Mouse (Mus musculus) urinary bladder, adult 18-20 months (tissue): ENCODE data around the gene Tmem223.
"Not testable (repeated sequence)": the region's sequence is repeated elsewhere in the genome, so short reads cannot be mapped to it uniquely, and the experiment has no call there.

Source experiments
- DNase-seq, 2 experiments: peaks; one replicate each; pipeline ENCODE4 v3.0.0; 2022; ENCODE audit warnings: low spot score in 2 of 2, mixed read lengths in 2 of 2

Tmem223 gene

GRCm38 (mm10) chr19:8770567-8771270 lies at the start of gene Tmem223:
Tmem223 (plus strand) TSS chr19:8770996.
- DNase-seq, result peak; percentile 67 to 71

- DNase-seq, result no peak
These were observed 49.4 kb upstream of the Tmem223 start for GRCm38 (mm10) chr19:8721378-8721777.

- DNase-seq, result no peak
These were observed 48.8 kb upstream of the Tmem223 start for GRCm38 (mm10) chr19:8722021-8722420.

GRCm38 (mm10) chr19:8722559-8722906 lies 48.3 kb upstream of the Tmem223 start:
- no peak for DNase-seq

GRCm38 (mm10) chr19:8722907-8723573 lies 47.8 kb upstream of the Tmem223 start, which contains the start of gene Slc3a2:
Slc3a2 (minus strand) TSS chr19:8723369.
- peak; percentile 91 to 95 for DNase-seq

GRCm38 (mm10) chr19:8723574-8724346 lies 47.0 kb upstream of the Tmem223 start:
- DNase-seq, result no peak

- no peak for DNase-seq
These were observed 46.4 kb upstream of the Tmem223 start for GRCm38 (mm10) chr19:8724392-8724791.

GRCm38 (mm10) chr19:8725081-8725613 lies 45.6 kb upstream of the Tmem223 start:
- no peak for DNase-seq

GRCm38 (mm10) chr19:8726609-8727390 lies 44.0 kb upstream of the Tmem223 start:
- DNase-seq, result no peak

- DNase-seq, result no peak
These were observed 43.2 kb upstream of the Tmem223 start for GRCm38 (mm10) chr19:8727495-8728114.

- DNase-seq, result not testable (repeated sequence)
These were observed 42.3 kb upstream of the Tmem223 start for GRCm38 (mm10) chr19:8728335-8729099.

GRCm38 (mm10) chr19:8734334-8734733 lies 36.5 kb upstream of the Tmem223 start:
- DNase-seq, result no peak

- DNase-seq, result peak; percentile 81 to 90
These were observed 35.2 kb upstream of the Tmem223 start, which contains the start of gene Wdr74 for GRCm38 (mm10) chr19:8735389-8736159. Wdr74 (plus strand) TSS chr19:8735827.

- no peak for DNase-seq
These were observed 34.7 kb upstream of the Tmem223 start for GRCm38 (mm10) chr19:8736160-8736467.

- DNase-seq, result no peak
These were observed 31.9 kb upstream of the Tmem223 start for GRCm38 (mm10) chr19:8738911-8739310.

- no peak for DNase-seq
These were observed 31.1 kb upstream of the Tmem223 start for GRCm38 (mm10) chr19:8739646-8740045.

- no peak for DNase-seq
These were observed 30.2 kb upstream of the Tmem223 start, which contains the start of gene 1700092M07Rik for GRCm38 (mm10) chr19:8740603-8741002. 1700092M07Rik (plus strand) TSS chr19:8740718.

- peak; percentile 91 to 95 for DNase-seq
These were observed 29.4 kb upstream of the Tmem223 start, which contains the start of gene Stx5a for GRCm38 (mm10) chr19:8741243-8741869. Stx5a (plus strand) TSS chr19:8741413.

GRCm38 (mm10) chr19:8742176-8742575 lies 28.6 kb upstream of the Tmem223 start:
- no peak for DNase-seq
